Mouse (Mus musculus) hindbrain, embryonic 11.5 days (tissue): Measurements from ENCODE around the gene Fgf11. TPM values are rescaled to one million over a fixed set of nuclear protein-coding genes. Genes with fewer than 3 reads are reported as not detected.

Experiments used
- ATAC-seq: fragments of 200-750 bp; cut with Nextera tagmentation; 2 replicates; pipeline ENCODE4 v1.8.0; 2017; ENCODE audit warnings: mild to moderate bottlenecking, moderate TSS enrichment, moderate library complexity; ENCODE audit not compliant: low FRiP score
- DNase-seq: peaks from one replicate; pipeline ENCODE4 v3.0.0-alpha.2; 2015; ENCODE audit warnings: low spot score
- H3K27ac ChIP-seq: fragments of 300-500 bp; sonication (generic); 2 replicates; pipeline ENCODE4 v1.5.1; 2014; ENCODE audit warnings: mild to moderate bottlenecking, low read depth, low read length
- H3K27me3 ChIP-seq: fragments of 300-500 bp; sonication (generic); 2 replicates; pipeline ENCODE4 v1.6.1; 2014; ENCODE audit warnings: mild to moderate bottlenecking, low read length, moderate library complexity, mixed read lengths; ENCODE audit not compliant: control insufficient read depth, insufficient read depth
- H3K36me3 ChIP-seq: fragments of 300-500 bp; sonication (generic); 2 replicates; pipeline ENCODE4 v1.6.1; 2014; ENCODE audit warnings: mild to moderate bottlenecking, low read length, moderate library complexity, mixed read lengths; ENCODE audit not compliant: control insufficient read depth, insufficient read depth
- H3K4me1 ChIP-seq: fragments of 300-500 bp; sonication (generic); replicated peaks from 2 replicates; pipeline ENCODE4 v1.6.1; 2014; ENCODE audit warnings: low read length, mixed read lengths; ENCODE audit not compliant: control insufficient read depth, insufficient read depth
- H3K4me2 ChIP-seq: fragments of 300-500 bp; sonication (generic); replicated peaks from 2 replicates; pipeline ENCODE4 v1.6.1; 2014; ENCODE audit warnings: mild to moderate bottlenecking, low read depth, low read length
- H3K4me3 ChIP-seq: fragments of 300-500 bp; sonication (generic); 2 replicates; pipeline ENCODE4 v1.5.1; 2014; ENCODE audit warnings: low read depth, low read length
- H3K9ac ChIP-seq: fragments of 300-500 bp; sonication (generic); 2 replicates; pipeline ENCODE4 v1.6.1; 2014; ENCODE audit warnings: low read depth, low read length
- H3K9me3 ChIP-seq: fragments of 300-500 bp; sonication (generic); 2 replicates; pipeline ENCODE4 v1.6.1; 2016; ENCODE audit warnings: low read length; ENCODE audit not compliant: control insufficient read depth
- WGBS: fragments of 180-500 bp; shearing (Covaris S2); extraction: QIAGEN DNeasy Blood & Tissue Kit; methylation state at CpG from one replicate; pipeline ENCODE4 v1.1.7; 2014; 5-methylcytosine and 5-hydroxymethylcytosine counted together
- polyA plus RNA-seq: library from polyadenylated mRNA; unstranded; fragments of >200 nt; fragmentation: Nextera tagmentation; extraction: Ambion mirVana; gene quantifications from 2 replicates; pipeline ENCODE4 v1.2.1, GENCODE M21; 2014

The Fgf11 gene
- polyA plus RNA-seq, 1 experiment from 2014 or later = 2.8 TPM

GRCm38 (mm10) chr11:69828832-69829231, 27.2 kb upstream of the Fgf11 start:
- Histone ChIP-seq H3K9ac (no peak overlapping the region), H3K4me3 (no peak overlapping the region), H3K27me3 (peaks cover under 1% of the 10 kb centered on the region; the same call in 1 of the 2 replicates), H3K9me3 (no peaks in the 10 kb centered on the region), H3K4me1 (peaks cover 3% of the 10 kb centered on the region; the same call in 1 of the 2 replicates), H3K4me2 (no peak overlapping the region), H3K27ac (no peak overlapping the region), H3K36me3 (peaks cover 15% of the 10 kb centered on the region)
- 70% methylated on average over 5 of the region's 5 CpGs for WGBS
- ATAC-seq (no peak), DNase-seq (no peak)

DNA sequence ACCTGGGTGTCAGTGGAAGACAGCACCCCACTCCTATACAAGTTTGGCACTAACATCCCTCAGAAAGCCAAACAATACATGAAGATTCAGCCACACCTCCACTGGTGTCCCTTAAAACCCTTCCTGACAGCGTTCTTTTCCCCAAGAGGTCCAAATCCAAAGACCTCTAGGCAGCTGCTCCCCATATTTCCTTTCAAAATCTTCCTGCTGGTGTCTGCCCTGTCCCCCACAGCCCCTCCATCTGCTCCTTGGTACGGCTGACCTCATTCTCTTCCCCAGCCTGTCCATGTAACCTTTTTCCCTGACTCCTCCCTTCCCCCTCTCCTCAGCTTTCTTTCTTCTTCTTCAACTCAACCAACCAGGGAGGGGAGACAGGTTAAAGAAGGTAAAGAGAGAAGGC, 21.8 kb upstream of the Fgf11 start:
- H3K4me3 ChIP-seq = no peak overlapping the region
- peaks cover 12% of the 10 kb centered on the region for H3K36me3 ChIP-seq
- H3K4me1 ChIP-seq = no peaks in the 10 kb centered on the region; the same call in 1 of the 2 replicates
- no peaks in the 10 kb centered on the region for H3K9me3 ChIP-seq
- ATAC-seq = no peak
- 72% methylated on average over 2 of the region's 2 CpGs for WGBS
- no peak overlapping the region for H3K4me2 ChIP-seq
- H3K27ac ChIP-seq = no peak overlapping the region
- no peaks in the 10 kb centered on the region for H3K27me3 ChIP-seq
- no peak for DNase-seq
- H3K9ac ChIP-seq = no peak overlapping the region

DNA sequence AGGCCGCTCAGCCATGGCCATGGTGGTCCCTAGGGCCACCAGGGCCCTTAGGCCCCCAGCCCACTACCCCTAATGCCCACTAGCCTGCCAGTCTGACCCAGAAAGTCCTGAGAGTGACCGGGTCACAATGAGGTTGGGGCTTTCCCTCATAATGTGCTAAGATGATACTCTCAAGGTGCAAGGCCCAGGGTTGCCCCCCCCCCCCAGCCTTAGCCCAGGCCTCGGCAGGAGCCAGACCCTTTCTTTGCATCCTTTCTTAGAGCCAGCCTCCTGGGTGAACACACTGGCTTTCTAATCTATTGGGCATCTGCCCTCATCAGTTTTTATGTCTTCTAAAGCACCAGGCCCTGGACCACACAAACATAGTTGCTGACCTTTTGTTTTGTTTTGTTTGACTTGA, 20.4 kb upstream of the Fgf11 start, which contains the start of gene Spem1:
Gene Spem1 (minus strand): TSS at position 101 of the 400 bp plus-strand sequence.
- ATAC-seq (no peak), DNase-seq (no peak)
- Histone ChIP-seq H3K4me1 (no peaks in the 10 kb centered on the region; the same call in 1 of the 2 replicates), H3K9me3 (no peaks in the 10 kb centered on the region), H3K9ac (no peak within 1 kb of the TSS), H3K27ac (no peak within 1 kb of the TSS), H3K27me3 (no peaks in the 10 kb centered on the region), H3K4me3 (no peak within 1 kb of the TSS), H3K36me3 (peaks cover 9% of the 10 kb centered on the region), H3K4me2 (no peak within 1 kb of the TSS)
- 76% methylated on average over 3 of the region's 3 CpGs for WGBS

DNA sequence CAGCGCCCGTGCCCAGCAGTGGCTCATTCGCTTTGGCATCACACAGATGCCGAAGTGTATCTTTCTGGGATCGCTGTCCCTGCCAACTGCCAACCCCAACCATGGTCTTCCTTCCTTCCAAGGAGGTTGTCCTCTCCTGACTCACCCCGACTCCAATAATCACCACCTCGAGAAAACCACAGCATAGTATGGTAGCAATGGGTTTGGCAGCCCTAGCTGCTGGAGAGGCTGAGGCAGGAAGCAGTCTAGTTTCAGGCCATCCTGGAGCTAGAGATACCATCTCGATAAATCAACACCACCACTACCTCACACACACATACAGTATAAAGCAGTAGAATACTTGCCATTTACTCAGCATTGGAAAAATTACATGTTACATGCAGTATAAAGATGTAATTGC, 17.2 kb upstream of the Fgf11 start:
- 93% methylated on average over 8 of the region's 8 CpGs for WGBS
- Histone ChIP-seq H3K9ac (no peak overlapping the region), H3K9me3 (no peaks in the 10 kb centered on the region), H3K36me3 (no peaks in the 10 kb centered on the region), H3K4me2 (no peak overlapping the region), H3K27me3 (no peaks in the 10 kb centered on the region), H3K27ac (no peak overlapping the region), H3K4me1 (no peaks in the 10 kb centered on the region; the same call in 1 of the 2 replicates), H3K4me3 (no peak overlapping the region)
- DNase-seq (no peak), ATAC-seq (no peak)

- WGBS = 82% methylated on average over 2 of the region's 2 CpGs
- Histone ChIP-seq H3K4me3 (no peak within 1 kb of the TSS), H3K27ac (no peak within 1 kb of the TSS), H3K36me3 (no peaks in the 10 kb centered on the region), H3K4me1 (no peaks in the 10 kb centered on the region; the same call in 1 of the 2 replicates), H3K9me3 (no peaks in the 10 kb centered on the region), H3K9ac (no peak within 1 kb of the TSS), H3K4me2 (no peak within 1 kb of the TSS), H3K27me3 (no peaks in the 10 kb centered on the region)
- ATAC-seq (no peak), DNase-seq (no peak)
Observed at GRCm38 (mm10) chr11:69818365-69818764, 16.7 kb upstream of the Fgf11 start, which contains the start of gene Spem2. Gene Spem2 (minus strand): TSS chr11:69818465.

DNA sequence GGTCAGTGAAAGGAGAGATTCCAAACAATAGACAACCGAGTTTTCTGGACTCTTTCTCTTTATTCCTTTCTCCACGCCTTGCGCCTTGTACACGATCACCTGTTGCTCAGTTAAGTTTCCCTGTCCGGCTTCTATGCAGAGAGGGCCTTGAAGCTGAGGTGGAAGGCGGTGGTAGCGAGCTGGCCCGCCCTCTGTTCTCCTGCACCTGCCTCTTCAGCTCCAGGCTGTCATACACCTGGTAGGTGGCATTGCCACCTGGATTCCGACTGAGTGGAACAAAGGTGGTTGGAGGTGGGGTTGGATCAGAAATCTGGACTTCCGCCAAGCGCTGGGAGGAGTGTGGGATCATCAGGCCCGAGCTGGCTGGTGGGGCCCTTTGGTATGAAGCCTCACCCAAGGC, 14.9 kb upstream of the Fgf11 start:
- H3K27me3 ChIP-seq = no peaks in the 10 kb centered on the region
- no peak overlapping the region for H3K4me3 ChIP-seq
- H3K9me3 ChIP-seq = no peaks in the 10 kb centered on the region
- ATAC-seq (no peak), DNase-seq (no peak)
- 96% methylated on average over 12 of the region's 12 CpGs for WGBS
- no peak overlapping the region for H3K4me2 ChIP-seq
- no peaks in the 10 kb centered on the region for H3K36me3 ChIP-seq
- no peaks in the 10 kb centered on the region for H3K4me1 ChIP-seq
- H3K9ac ChIP-seq = no peak overlapping the region
- no peak overlapping the region for H3K27ac ChIP-seq

DNA sequence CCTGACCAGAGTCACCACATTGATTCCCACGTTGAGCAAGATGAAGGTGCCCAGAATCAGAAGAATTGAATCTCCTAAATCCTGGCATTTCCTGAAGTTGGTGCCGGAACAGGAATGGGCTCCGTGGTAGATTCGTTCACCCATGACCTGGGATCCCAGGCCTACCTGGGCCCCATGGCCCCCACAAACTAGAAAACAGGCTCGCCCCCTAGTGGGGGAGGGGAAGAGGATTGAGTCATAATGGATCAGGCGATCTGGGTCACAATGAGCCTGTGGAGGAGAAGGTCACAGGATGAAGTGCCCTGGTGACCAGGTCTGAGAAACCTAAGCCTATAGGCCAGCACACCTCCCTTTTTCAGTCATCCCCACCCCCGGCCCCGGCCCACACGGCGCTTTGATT, 13.5 kb upstream of the Fgf11 start, which contains the start of gene Gm39566:
Gene Gm39566 (minus strand): TSS at position 144 of the 400 bp plus-strand sequence.
- Histone ChIP-seq H3K27ac (no peak within 1 kb of the TSS), H3K9me3 (no peaks in the 10 kb centered on the region), H3K4me2 (no peak within 1 kb of the TSS), H3K4me3 (no peak within 1 kb of the TSS), H3K36me3 (no peaks in the 10 kb centered on the region), H3K27me3 (no peaks in the 10 kb centered on the region), H3K9ac (no peak within 1 kb of the TSS), H3K4me1 (no peaks in the 10 kb centered on the region)
- DNase-seq (no peak), ATAC-seq (no peak)
- WGBS = 69% methylated on average over 10 of the region's 10 CpGs

GRCm38 (mm10) chr11:69810280-69810679, 8.6 kb upstream of the Fgf11 start:
- Histone ChIP-seq H3K27me3 (peaks cover 11% of the 10 kb centered on the region), H3K36me3 (no peaks in the 10 kb centered on the region), H3K4me1 (no peaks in the 10 kb centered on the region), H3K4me2 (no peak overlapping the region), H3K9ac (no peak overlapping the region), H3K9me3 (no peaks in the 10 kb centered on the region), H3K27ac (no peak overlapping the region), H3K4me3 (no peak overlapping the region)
- DNase-seq (no peak), ATAC-seq (no peak)

GRCm38 (mm10) chr11:69807641-69808040, 6.0 kb upstream of the Fgf11 start:
- Histone ChIP-seq H3K36me3 (no peaks in the 10 kb centered on the region), H3K9ac (no peak overlapping the region), H3K4me2 (no peak overlapping the region), H3K27me3 (peaks cover 36% of the 10 kb centered on the region), H3K9me3 (no peaks in the 10 kb centered on the region), H3K27ac (no peak overlapping the region), H3K4me1 (peaks cover 9% of the 10 kb centered on the region), H3K4me3 (no peak overlapping the region)
- no peak for DNase-seq
- 81% methylated on average over 2 of the region's 2 CpGs for WGBS
- no peak for ATAC-seq
